Mouse (Mus musculus): ENCODE measurements around the gene Ddx51.

GRCm38 (mm10) chr5:110611435-110612158 lies 41.7 kb upstream of the Ddx51 start:
- no peak for TF ChIP-seq CTCF (IDR thresholded peaks at IDR 0.05; ENCODE audit: insufficient read depth, low read depth, low read length)
- no peak for TF ChIP-seq POLR2A (IDR thresholded peaks at IDR 0.05; ENCODE audit: insufficient read depth, low read depth, low read length)

All from olfactory bulb, adult 2 months (tissue).